In the genomic region with DNA sequence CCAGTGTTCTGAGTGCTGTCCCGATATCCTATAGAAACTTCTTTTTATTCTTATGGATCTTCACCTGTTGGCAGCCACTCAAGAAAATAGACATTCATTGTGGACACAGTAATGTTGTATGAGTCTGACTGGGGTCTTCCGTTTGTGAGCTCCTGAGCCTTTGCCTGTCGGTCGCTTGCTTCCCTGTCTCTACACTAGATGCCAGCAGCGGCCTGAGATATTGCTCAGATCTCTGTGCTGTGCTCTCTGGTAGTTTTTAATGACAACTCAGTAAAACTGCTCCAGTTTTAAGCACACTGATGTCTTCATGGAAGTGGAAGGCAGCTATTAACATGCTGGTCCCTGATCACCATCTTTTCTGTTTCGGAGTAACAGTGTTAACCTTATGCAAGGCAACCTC, we compare ENCODE assay signal across 24 mouse cellular contexts. TPM values are rescaled to one million over a fixed set of nuclear protein-coding genes. Genes with fewer than 3 reads are reported as not detected.
DNase-seq lines count a peak whose midpoint lies in the region; ATAC-seq and TF ChIP-seq lines count a peak whose summit lies in the region.
"Had no signal": no experiment of that assay in that cellular context is flagged by ENCODE, and none has a peak within 500 bp of the region (broad histone marks: within the 10 kb centered on the region; RNA-seq: fewer than 3 reads in every experiment).

No protein-coding gene starts in this region.

- H3K4me2 ChIP-seq in kidney, postnatal 0 days (ENCODE audit: low read length), result no peak overlapping the region
- no peak overlapping the region for H3K4me2 ChIP-seq in kidney, embryonic 15.5 days
- no peak overlapping the region for H3K4me2 ChIP-seq in midbrain, postnatal 0 days (ENCODE audit: low read depth, low read length, poor library complexity, severe bottlenecking)
- H3K4me2 ChIP-seq in midbrain, embryonic 13.5 days (replicated peaks), result no peak overlapping the region
- H3K4me2 ChIP-seq: embryonic facial prominence, embryonic 15.5 days had no signal

- DNase-seq in kidney, postnatal 0 days (ENCODE audit: low spot score), result no peak
- peak; percentile 57 for DNase-seq in midbrain, postnatal 0 days (ENCODE audit: low spot score)
- peak; percentile 6 for DNase-seq in brain, embryonic 14.5 days (ENCODE audit: low read depth)
- DNase-seq in limb, embryonic 10.5 days (ENCODE audit: low spot score), result peak; percentile 32
- DNase-seq in cerebellum, postnatal 36 days, result no peak
- DNase-seq: adrenal gland, postnatal 10 days; cerebellum, adult 11 months; kidney, adult 8-10 months; kidney, postnatal 4 days; liver, postnatal 0 days; lung, postnatal 4 days had no signal

- no peaks in the 10 kb centered on the region for H3K9me3 ChIP-seq in kidney, postnatal 0 days (replicated peaks; ENCODE audit: low read length)
- H3K9me3 ChIP-seq in kidney, embryonic 15.5 days (replicated peaks), result no peaks in the 10 kb centered on the region
- no peaks in the 10 kb centered on the region for H3K9me3 ChIP-seq in midbrain, postnatal 0 days (ENCODE audit: low read length)
- H3K9me3 ChIP-seq in midbrain, embryonic 13.5 days, result no peaks in the 10 kb centered on the region
- H3K9me3 ChIP-seq in limb, embryonic 10.5 days (replicated peaks), result no peaks in the 10 kb centered on the region
- H3K9me3 ChIP-seq: embryonic facial prominence, embryonic 15.5 days; heart, embryonic 10.5 days; hindbrain, embryonic 10.5 days had no signal

- H3K9ac ChIP-seq in kidney, postnatal 0 days (ENCODE audit: low read depth, low read length), result no peak overlapping the region
- H3K9ac ChIP-seq in kidney, embryonic 15.5 days, result no peak overlapping the region
- no peak overlapping the region for H3K9ac ChIP-seq in midbrain, postnatal 0 days (replicated peaks; ENCODE audit: low read length, poor library complexity, severe bottlenecking)
- H3K9ac ChIP-seq in midbrain, embryonic 13.5 days (replicated peaks), result no peak overlapping the region
- H3K9ac ChIP-seq: embryonic facial prominence, embryonic 15.5 days; liver, postnatal 0 days had no signal

- TF ChIP-seq CTCF in kidney, postnatal 0 days (IDR thresholded peaks at IDR 0.05; ENCODE audit: low read depth), result peak; percentile 25; the same call in 1 of the 2 replicates
- peak; percentile 67 for TF ChIP-seq CTCF in midbrain, postnatal 0 days (IDR thresholded peaks at IDR 0.05)
- TF ChIP-seq CTCF in brain, embryonic 14.5 days (IDR thresholded peaks at IDR 0.05; ENCODE audit: borderline replicate concordance, extremely low read depth, insufficient read depth, insufficient read length), result peak; percentile 15; the same call in 1 of the 2 replicates

- H3K27ac ChIP-seq in kidney, postnatal 0 days, result no peak overlapping the region
- H3K27ac ChIP-seq in kidney, embryonic 15.5 days, result no peak overlapping the region
- no peak overlapping the region for H3K27ac ChIP-seq in midbrain, postnatal 0 days (ENCODE audit: low read depth, low read length)
- no peak overlapping the region for H3K27ac ChIP-seq in midbrain, embryonic 13.5 days
- no peak overlapping the region for H3K27ac ChIP-seq in limb, embryonic 10.5 days
- H3K27ac ChIP-seq: embryonic facial prominence, embryonic 15.5 days; heart, embryonic 10.5 days; hindbrain, embryonic 10.5 days; stomach, postnatal 0 days had no signal

- TF ChIP-seq POLR2A in brain, embryonic 14.5 days (IDR thresholded peaks at IDR 0.05; ENCODE audit: borderline replicate concordance, extremely low read depth, insufficient read depth, insufficient read length, poor library complexity, severe bottlenecking), result no peak

- H3K36me3 ChIP-seq in kidney, postnatal 0 days (ENCODE audit: insufficient read depth, low read length), result no peaks in the 10 kb centered on the region
- no peaks in the 10 kb centered on the region for H3K36me3 ChIP-seq in kidney, embryonic 15.5 days
- no peaks in the 10 kb centered on the region for H3K36me3 ChIP-seq in midbrain, postnatal 0 days (ENCODE audit: insufficient read depth, low read length)
- H3K36me3 ChIP-seq in midbrain, embryonic 13.5 days, result no peaks in the 10 kb centered on the region
- no peaks in the 10 kb centered on the region for H3K36me3 ChIP-seq in limb, embryonic 10.5 days
- H3K36me3 ChIP-seq: embryonic facial prominence, embryonic 15.5 days; heart, embryonic 10.5 days; hindbrain, embryonic 10.5 days had no signal

- no peak for ATAC-seq in kidney, postnatal 0 days (replicated peaks; ENCODE audit: low FRiP score, low read depth)
- ATAC-seq in kidney, embryonic 15.5 days (replicated peaks; ENCODE audit: low FRiP score), result no peak
- no peak for ATAC-seq in midbrain, postnatal 0 days (ENCODE audit: low FRiP score)
- no peak for ATAC-seq in midbrain, embryonic 13.5 days
- ATAC-seq: activated CD4-positive, CD25-positive, alpha-beta regulatory T cell, adult 4 months; liver, postnatal 0 days had no signal

- no peaks in the 10 kb centered on the region for H3K4me1 ChIP-seq in kidney, postnatal 0 days (replicated peaks; ENCODE audit: insufficient read depth, low read length)
- H3K4me1 ChIP-seq in kidney, embryonic 15.5 days, result no peaks in the 10 kb centered on the region
- H3K4me1 ChIP-seq in midbrain, postnatal 0 days (ENCODE audit: insufficient read depth, low read length), result no peaks in the 10 kb centered on the region
- no peaks in the 10 kb centered on the region for H3K4me1 ChIP-seq in midbrain, embryonic 13.5 days (replicated peaks)
- H3K4me1 ChIP-seq in limb, embryonic 10.5 days, result no peaks in the 10 kb centered on the region
- H3K4me1 ChIP-seq: embryonic facial prominence, embryonic 15.5 days; heart, embryonic 10.5 days; hindbrain, embryonic 10.5 days had no signal

- WGBS in kidney, postnatal 0 days, result 69% methylated on average over 6 of the region's 6 CpGs
- WGBS in kidney, embryonic 15.5 days, result 78% methylated on average over 6 of the region's 6 CpGs
- 80% methylated on average over 6 of the region's 6 CpGs for WGBS in midbrain, postnatal 0 days
- 83% methylated on average over 6 of the region's 6 CpGs for WGBS in midbrain, embryonic 13.5 days
- 80% methylated on average over 6 of the region's 6 CpGs for WGBS in limb, embryonic 10.5 days

- H3K27me3 ChIP-seq in kidney, postnatal 0 days (ENCODE audit: insufficient read depth, low read length), result no peaks in the 10 kb centered on the region
- H3K27me3 ChIP-seq in kidney, embryonic 15.5 days, result no peaks in the 10 kb centered on the region
- H3K27me3 ChIP-seq in midbrain, postnatal 0 days (ENCODE audit: insufficient read depth, low read length), result no peaks in the 10 kb centered on the region
- H3K27me3 ChIP-seq in midbrain, embryonic 13.5 days, result no peaks in the 10 kb centered on the region
- no peaks in the 10 kb centered on the region for H3K27me3 ChIP-seq in limb, embryonic 10.5 days (ENCODE audit: low read depth, poor library complexity, severe bottlenecking)
- H3K27me3 ChIP-seq: embryonic facial prominence, embryonic 15.5 days had no signal

- no peak overlapping the region for H3K4me3 ChIP-seq in kidney, postnatal 0 days (replicated peaks; ENCODE audit: low read depth, low read length)
- H3K4me3 ChIP-seq in kidney, embryonic 15.5 days (replicated peaks), result no peak overlapping the region
- no peak overlapping the region for H3K4me3 ChIP-seq in midbrain, postnatal 0 days (ENCODE audit: low read depth, low read length)
- no peak overlapping the region for H3K4me3 ChIP-seq in midbrain, embryonic 13.5 days (replicated peaks)
- no peak overlapping the region for H3K4me3 ChIP-seq in limb, embryonic 10.5 days
- H3K4me3 ChIP-seq: embryonic facial prominence, embryonic 15.5 days; heart, embryonic 10.5 days; hindbrain, embryonic 10.5 days; myocyte had no signal

RNA-seq across cellular contexts. Expression of a gene that starts 20.6 kb away (rescaled TPM):
- 134 and 139 TPM in 2 replicates for polyA plus RNA-seq in kidney, postnatal 0 days (2015; fragmentation: Nextera tagmentation; extraction: Ambion mirVana)
- 27.5 and 28.8 TPM in 2 replicates for polyA plus RNA-seq in kidney, embryonic 15.5 days (2015; fragmentation: Nextera tagmentation; extraction: Ambion mirVana)
- not detected in 2 replicates for total RNA-seq in midbrain, postnatal 0 days (2014; rRNA removed)
- not detected in 2 replicates for polyA plus RNA-seq in midbrain, postnatal 0 days (2015; fragmentation: Nextera tagmentation; extraction: Ambion mirVana)
- not detected in 2 replicates for polyA plus RNA-seq in midbrain, embryonic 13.5 days (2015; fragmentation: Nextera tagmentation; extraction: Ambion mirVana)
- not detected in 2 replicates for polyA plus RNA-seq in brain, embryonic 14.5 days (2012; rRNA removed)
- polyA plus RNA-seq in limb, embryonic 10.5 days (2016; fragmentation: Nextera tagmentation; extraction: Ambion mirVana), result not detected in 2 replicates
- total RNA-seq: layer of hippocampus, postnatal 25 days; left cerebral cortex, postnatal 25 days had no signal
- polyA plus RNA-seq: activated CD4-positive, CD25-positive, alpha-beta regulatory T cell, adult 4 months; embryonic facial prominence, embryonic 15.5 days; heart, postnatal 0 days; hindbrain, embryonic 10.5 days; myocyte; neural tube, embryonic 14.5 days; stomach, postnatal 0 days had no signal

RNA-seq across cellular contexts. Expression of a gene that starts 54.0 kb away (rescaled TPM):
- 0.20 and 0.32 TPM in 2 replicates for polyA plus RNA-seq in kidney, postnatal 0 days (2015; fragmentation: Nextera tagmentation; extraction: Ambion mirVana)
- 13.6 and 41.4 TPM in 2 replicates for polyA plus RNA-seq in kidney, embryonic 15.5 days (2015; fragmentation: Nextera tagmentation; extraction: Ambion mirVana)
- not detected in 2 replicates for total RNA-seq in midbrain, postnatal 0 days (2014; rRNA removed)
- polyA plus RNA-seq in midbrain, postnatal 0 days (2015; fragmentation: Nextera tagmentation; extraction: Ambion mirVana), result 0.15 TPM in 1 of 2 replicates, not detected in the other
- polyA plus RNA-seq in midbrain, embryonic 13.5 days (2015; fragmentation: Nextera tagmentation; extraction: Ambion mirVana), result 0.09 and 0.12 TPM in 2 replicates
- polyA plus RNA-seq in brain, embryonic 14.5 days (2012; rRNA removed), result 0.08 TPM in 1 of 2 replicates, not detected in the other
- 0.20 and 0.44 TPM in 2 replicates for polyA plus RNA-seq in limb, embryonic 10.5 days (2016; fragmentation: Nextera tagmentation; extraction: Ambion mirVana)
- total RNA-seq: layer of hippocampus, postnatal 25 days; left cerebral cortex, postnatal 25 days had no signal
- polyA plus RNA-seq: activated CD4-positive, CD25-positive, alpha-beta regulatory T cell, adult 4 months; embryonic facial prominence, embryonic 15.5 days; gonadal fat pad, adult 2 months; heart, postnatal 0 days; myocyte; neural tube, embryonic 14.5 days had no signal

Comparison
In these comparisons a context has a peak if more than half of its experiments do, and no peak if none do; other contexts are left out.
1. RNA of a gene that starts 54.0 kb away (polyA plus RNA-seq): 13.6 to 41.4 TPM in kidney, embryonic 15.5 days; 0.20 to 0.44 TPM in limb, embryonic 10.5 days, 0.20 to 0.32 TPM in kidney, postnatal 0 days, 0.15 TPM in midbrain, postnatal 0 days, 0.09 to 0.12 TPM in midbrain, embryonic 13.5 days and 0.08 TPM in brain, embryonic 14.5 days; every median in the first group is over 10 times any median in the second.
2. DNase-seq: peak in midbrain, postnatal 0 days (single experiment), brain, embryonic 14.5 days (single experiment) and limb, embryonic 10.5 days (single experiment); none in kidney, postnatal 0 days (single experiment) and cerebellum, postnatal 36 days (0 of 2).
3. CTCF ChIP-seq: peak in every context shown above with its lines; median percentile 67 in midbrain, postnatal 0 days; 25 in kidney, postnatal 0 days; 15 in brain, embryonic 14.5 days.
4. RNA of a gene that starts 20.6 kb away (polyA plus RNA-seq): 134 to 139 TPM in kidney, postnatal 0 days and 27.5 to 28.8 TPM in kidney, embryonic 15.5 days; not detected in midbrain, postnatal 0 days, not detected in limb, embryonic 10.5 days, not detected in midbrain, embryonic 13.5 days and not detected in brain, embryonic 14.5 days; every median in the first group is over 10 times any median in the second.